29 mouse cellular contexts compared by ENCODE assay signal in the genomic region with DNA sequence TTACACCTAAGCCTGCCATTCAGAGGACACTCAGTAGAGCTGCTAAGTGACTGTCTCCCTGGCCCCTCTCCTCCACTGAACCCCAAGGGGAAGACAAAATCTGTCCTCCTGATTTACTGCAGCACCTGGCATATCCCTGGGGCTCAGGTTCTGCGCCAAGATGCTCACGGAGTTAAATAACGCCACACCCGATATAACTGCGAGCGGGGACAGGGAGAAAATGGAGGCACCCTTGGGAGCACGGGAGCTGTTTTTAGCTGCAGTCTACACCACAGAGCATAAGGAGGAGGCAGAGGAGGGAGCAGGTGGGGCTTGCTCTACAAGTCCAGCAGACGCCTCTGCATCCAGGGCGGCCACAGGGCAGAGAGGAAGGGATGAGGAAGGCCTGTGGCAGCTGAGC. TPM values are rescaled to one million over a fixed set of nuclear protein-coding genes. Genes with fewer than 3 reads are reported as not detected.
DNase-seq lines count a peak whose midpoint lies in the region; ATAC-seq lines count a peak whose summit lies in the region.
"Had no signal": no experiment of that assay in that cellular context is flagged by ENCODE, and none has a peak within 500 bp of the region (broad histone marks: within the 10 kb centered on the region; RNA-seq: fewer than 3 reads in every experiment).

No protein-coding gene starts in this region.

- H3K4me1 ChIP-seq in hindbrain, embryonic 13.5 days (replicated peaks) = peaks cover 6% of the 10 kb centered on the region; the same call in 1 of the 2 replicates
- H3K4me1 ChIP-seq: liver, embryonic 12.5 days had no signal

- no peaks in the 10 kb centered on the region for H3K9me3 ChIP-seq in hindbrain, embryonic 13.5 days
- H3K9me3 ChIP-seq: embryonic facial prominence, embryonic 13.5 days; forebrain, embryonic 12.5 days; liver, embryonic 12.5 days; midbrain, embryonic 12.5 days; neural tube, embryonic 13.5 days had no signal

- whole genome bisulfite sequencing in hindbrain, embryonic 13.5 days = 87% methylated on average over 9 of the region's 9 CpGs

- H3K27ac ChIP-seq in hindbrain, embryonic 13.5 days = no peak overlapping the region
- H3K27ac ChIP-seq: embryonic facial prominence, embryonic 13.5 days; forebrain, embryonic 12.5 days; hindbrain, embryonic 14.5 days; layer of hippocampus, adult 2 months; left cerebral cortex, adult 2 months; liver, embryonic 12.5 days; midbrain, embryonic 12.5 days; neural tube, embryonic 13.5 days had no signal

- H3K4me2 ChIP-seq in hindbrain, embryonic 13.5 days = no peak overlapping the region
- H3K4me2 ChIP-seq: embryonic facial prominence, embryonic 13.5 days; forebrain, embryonic 12.5 days; heart, embryonic 11.5 days; hindbrain, embryonic 14.5 days; liver, embryonic 12.5 days; midbrain, embryonic 12.5 days; neural tube, embryonic 13.5 days had no signal

- H3K9ac ChIP-seq in hindbrain, embryonic 13.5 days = no peak overlapping the region
- H3K9ac ChIP-seq: embryonic facial prominence, embryonic 13.5 days; forebrain, embryonic 12.5 days; forebrain, postnatal 0 days; hindbrain, embryonic 14.5 days; liver, embryonic 12.5 days; liver, postnatal 0 days; midbrain, embryonic 12.5 days; neural tube, embryonic 13.5 days had no signal

- no peak overlapping the region for H3K4me3 ChIP-seq in hindbrain, embryonic 13.5 days
- H3K4me3 ChIP-seq: embryonic facial prominence, embryonic 13.5 days; forebrain, embryonic 12.5 days; layer of hippocampus, adult 2 months; left cerebral cortex, adult 2 months; liver, embryonic 12.5 days; midbrain, embryonic 12.5 days; neural tube, embryonic 13.5 days had no signal

- peaks cover under 1% of the 10 kb centered on the region; the same call in 1 of the 2 replicates for H3K36me3 ChIP-seq in hindbrain, embryonic 13.5 days
- H3K36me3 ChIP-seq: forebrain, embryonic 12.5 days; G1E; midbrain, embryonic 12.5 days had no signal

- ATAC-seq in cerebellum, adult (ENCODE audit: insufficient number of reproducible peaks, low FRiP score, low TSS enrichment) = no peak
- peak; percentile 65 for ATAC-seq in frontal cortex, adult (ENCODE audit: low TSS enrichment)
- no peak for ATAC-seq in hindbrain, embryonic 13.5 days (ENCODE audit: low FRiP score)
- ATAC-seq: forebrain, postnatal 0 days; liver, embryonic 12.5 days; liver, postnatal 0 days had no signal

- peak; percentile 38 to 43 for DNase-seq in cerebellum, adult 18-20 months
- no peak for DNase-seq in frontal cortex, adult 2 months (ENCODE audit: extremely low spot score in 1 of 2, low spot score in 1 of 2)
- DNase-seq in cerebellum, postnatal 14 days = peak; percentile 33 to 37
- DNase-seq in gastrocnemius, postnatal 25 days = peak; percentile 73
- DNase-seq: adrenal gland, adult 8-10 months; embryo, embryonic 11 days; forebrain, postnatal 0 days; heart, adult 18-20 months; heart, postnatal 4 days; kidney, adult 11 months; kidney, postnatal 36 days; liver, postnatal 0 days; lung, postnatal 36 days; right cerebral cortex, postnatal 4 days; thymus, adult 2 months; thymus, postnatal 36 days had no signal

- no peaks in the 10 kb centered on the region for H3K27me3 ChIP-seq in hindbrain, embryonic 13.5 days
- H3K27me3 ChIP-seq: embryonic facial prominence, embryonic 13.5 days; forebrain, embryonic 12.5 days; liver, embryonic 12.5 days; midbrain, embryonic 12.5 days; neural tube, embryonic 13.5 days had no signal

RNA-seq across cellular contexts. Expression of a gene that starts 19.8 kb away (rescaled TPM):
- 131 and 155 TPM in 2 replicates for polyA plus RNA-seq in frontal cortex, adult 2 months (2012; rRNA removed)
- 100 to 1,000 TPM; 124 to 197 TPM for total RNA-seq in gastrocnemius, postnatal 25 days (2021)
- polyA plus RNA-seq in hindbrain, embryonic 13.5 days (2015; fragmentation: Nextera tagmentation; extraction: Ambion mirVana) = 53.6 and 56.1 TPM in 2 replicates
- total RNA-seq: G1E had no signal
- polyA plus RNA-seq: G1E had no signal

Comparison
In these comparisons a context has a peak if more than half of its experiments do, and no peak if none do; other contexts are left out.
1. DNase-seq: peak in cerebellum, adult 18-20 months (2 of 2), cerebellum, postnatal 14 days (2 of 2) and gastrocnemius, postnatal 25 days (single experiment); none in frontal cortex, adult 2 months (0 of 2).